Mouse (Mus musculus) stomach, embryonic 14.5 days (tissue): ENCODE results near the gene Nbea. TPM values are rescaled to one million over a fixed set of nuclear protein-coding genes. Genes with fewer than 3 reads are reported as not detected.

Experiments
- ATAC-seq: fragments of 200-750 bp; cut with Nextera tagmentation; 2 replicates; pipeline ENCODE4 v1.8.0; 2017; ENCODE audit warnings: low read depth, moderate TSS enrichment; ENCODE audit not compliant: insufficient number of reproducible peaks, insufficient read depth, low FRiP score
- H3K27ac ChIP-seq: fragments of 300-500 bp; sonication (generic); 2 replicates; pipeline ENCODE4 v1.5.1; 2014; ENCODE audit warnings: mild to moderate bottlenecking, low read length, moderate library complexity, mixed read lengths
- H3K27me3 ChIP-seq: fragments of 300-500 bp; sonication (generic); 2 replicates; pipeline ENCODE4 v1.6.1; 2014; ENCODE audit warnings: low read length, control low read depth, mixed read lengths; ENCODE audit not compliant: control insufficient read depth, insufficient read depth
- H3K36me3 ChIP-seq: fragments of 300-500 bp; sonication (generic); 2 replicates; pipeline ENCODE4 v1.6.1; 2014; ENCODE audit warnings: mild to moderate bottlenecking, control low read depth, low read length, moderate library complexity, mixed read lengths; ENCODE audit not compliant: control insufficient read depth, insufficient read depth
- H3K4me1 ChIP-seq: fragments of 300-500 bp; sonication (generic); 2 replicates; pipeline ENCODE4 v1.6.1; 2014; ENCODE audit warnings: low read length, control low read depth, mixed read lengths; ENCODE audit not compliant: control insufficient read depth, insufficient read depth
- H3K4me2 ChIP-seq: fragments of 300-500 bp; sonication (generic); replicated peaks from 2 replicates; pipeline ENCODE4 v1.6.1; 2014; ENCODE audit warnings: low read depth, low read length, control low read depth
- H3K4me3 ChIP-seq: fragments of 300-500 bp; sonication (generic); 2 replicates; pipeline ENCODE4 v1.5.1; 2014; ENCODE audit warnings: low read depth, low read length, control low read depth
- H3K9ac ChIP-seq: fragments of 300-500 bp; sonication (generic); replicated peaks from 2 replicates; pipeline ENCODE4 v1.6.1; 2014; ENCODE audit warnings: low read depth, mild to moderate bottlenecking, control low read depth, low read length, moderate library complexity, mixed read lengths
- H3K9me3 ChIP-seq: fragments of 300-500 bp; sonication (generic); 2 replicates; pipeline ENCODE4 v1.6.1; 2016; ENCODE audit warnings: low read depth, low read length, control low read depth; ENCODE audit not compliant: control insufficient read depth
- WGBS: fragments of 180-500 bp; shearing (Covaris S2); extraction: QIAGEN DNeasy Blood & Tissue Kit; methylation state at CpG from one replicate; pipeline ENCODE4 v1.1.7; 2014; 5-methylcytosine and 5-hydroxymethylcytosine counted together
- polyA plus RNA-seq: library from polyadenylated mRNA; unstranded; fragments of >200 nt; fragmentation: Nextera tagmentation; extraction: Ambion mirVana; gene quantifications from 2 replicates; pipeline ENCODE4 v1.2.1, GENCODE M21; 2014

The Nbea gene
- polyA plus RNA-seq, 1 experiment from 2014 or later, result 22.1 TPM

GRCm38 (mm10) chr3:55775245-55775644 lies 408.3 kb downstream of the Nbea start:
- H3K9ac ChIP-seq, result no peak overlapping the region
- no peak for ATAC-seq
- 77% methylated on average over 7 of the region's 7 CpGs for WGBS
- no peak overlapping the region for H3K4me2 ChIP-seq
- 0 out of 2 replicates have a peak, but pooled peaks cover 10% of the 10 kb centered on the region for H3K27me3 ChIP-seq
- H3K27ac ChIP-seq, result no peak overlapping the region
- H3K9me3 ChIP-seq, result no peaks in the 10 kb centered on the region
- H3K36me3 ChIP-seq, result no peaks in the 10 kb centered on the region
- H3K4me1 ChIP-seq, result peaks cover 1% of the 10 kb centered on the region; the same call in 1 of the 2 replicates
- H3K4me3 ChIP-seq, result no peak overlapping the region

GRCm38 (mm10) chr3:55774203-55774602 lies 409.3 kb downstream of the Nbea start:
- Histone ChIP-seq H3K36me3 (no peaks in the 10 kb centered on the region), H3K9ac (no peak overlapping the region), H3K27me3 (0 out of 2 replicates have a peak, but pooled peaks cover 3% of the 10 kb centered on the region), H3K4me2 (no peak overlapping the region), H3K27ac (no peak overlapping the region), H3K4me1 (no peaks in the 10 kb centered on the region), H3K9me3 (no peaks in the 10 kb centered on the region), H3K4me3 (no peak overlapping the region)
- 47% methylated on average over 6 of the region's 6 CpGs for WGBS
- no peak for ATAC-seq

- Histone ChIP-seq H3K9ac (no peak overlapping the region), H3K4me3 (no peak overlapping the region), H3K27ac (no peak overlapping the region), H3K4me1 (no peaks in the 10 kb centered on the region), H3K36me3 (no peaks in the 10 kb centered on the region), H3K27me3 (no peaks in the 10 kb centered on the region), H3K4me2 (no peak overlapping the region), H3K9me3 (no peaks in the 10 kb centered on the region)
- WGBS, result 81% methylated on average over 2 of the region's 2 CpGs
- no peak for ATAC-seq
Observed at GRCm38 (mm10) chr3:55769308-55769707, 414.2 kb downstream of the Nbea start.

- 81% methylated on average over 2 of the region's 2 CpGs for WGBS
- no peak overlapping the region for H3K4me3 ChIP-seq
- H3K27me3 ChIP-seq, result no peaks in the 10 kb centered on the region
- no peak overlapping the region for H3K27ac ChIP-seq
- no peaks in the 10 kb centered on the region for H3K4me1 ChIP-seq
- H3K9me3 ChIP-seq, result no peaks in the 10 kb centered on the region
- no peak for ATAC-seq
- H3K4me2 ChIP-seq, result no peak overlapping the region
- no peaks in the 10 kb centered on the region for H3K36me3 ChIP-seq
- no peak overlapping the region for H3K9ac ChIP-seq
Observed at GRCm38 (mm10) chr3:55768654-55769053, 414.8 kb downstream of the Nbea start.

GRCm38 (mm10) chr3:55763591-55763990 lies 419.9 kb downstream of the Nbea start:
- ATAC-seq, result no peak
- 58% methylated on average over 8 of the region's 8 CpGs for WGBS
- no peaks in the 10 kb centered on the region for H3K4me1 ChIP-seq
- no peak overlapping the region for H3K9ac ChIP-seq
- H3K4me2 ChIP-seq, result no peak overlapping the region
- no peak overlapping the region for H3K4me3 ChIP-seq
- H3K9me3 ChIP-seq, result no peaks in the 10 kb centered on the region
- no peaks in the 10 kb centered on the region for H3K36me3 ChIP-seq
- no peak overlapping the region for H3K27ac ChIP-seq
- H3K27me3 ChIP-seq, result no peaks in the 10 kb centered on the region

- Histone ChIP-seq H3K9ac (no peak overlapping the region), H3K27me3 (no peaks in the 10 kb centered on the region), H3K36me3 (no peaks in the 10 kb centered on the region), H3K4me3 (no peak overlapping the region), H3K9me3 (no peaks in the 10 kb centered on the region), H3K4me1 (no peaks in the 10 kb centered on the region), H3K4me2 (no peak overlapping the region), H3K27ac (no peak overlapping the region)
- WGBS, result 55% methylated on average over 8 of the region's 8 CpGs
- ATAC-seq, result no peak
Observed at GRCm38 (mm10) chr3:55758297-55758696, 425.2 kb downstream of the Nbea start.

GRCm38 (mm10) chr3:55756602-55757190 lies 426.8 kb downstream of the Nbea start:
- H3K4me1 ChIP-seq, result no peaks in the 10 kb centered on the region
- no peak overlapping the region for H3K9ac ChIP-seq
- WGBS, result 75% methylated on average over 11 of the region's 11 CpGs
- no peak overlapping the region for H3K27ac ChIP-seq
- no peak for ATAC-seq
- no peak overlapping the region for H3K4me3 ChIP-seq
- no peaks in the 10 kb centered on the region for H3K9me3 ChIP-seq
- H3K4me2 ChIP-seq, result no peak overlapping the region
- H3K27me3 ChIP-seq, result no peaks in the 10 kb centered on the region
- H3K36me3 ChIP-seq, result no peaks in the 10 kb centered on the region

GRCm38 (mm10) chr3:55755805-55756601 lies 427.5 kb downstream of the Nbea start:
- Histone ChIP-seq H3K4me3 (no peak overlapping the region), H3K27me3 (no peaks in the 10 kb centered on the region), H3K27ac (no peak overlapping the region), H3K4me2 (no peak overlapping the region), H3K9ac (no peak overlapping the region), H3K9me3 (no peaks in the 10 kb centered on the region), H3K36me3 (no peaks in the 10 kb centered on the region), H3K4me1 (no peaks in the 10 kb centered on the region)
- ATAC-seq, result no peak
- 55% methylated on average over 11 of the region's 11 CpGs for WGBS
